Mouse (Mus musculus) hindbrain, embryonic 14.5 days (tissue): ENCODE data around the gene Larp1. TPM values are rescaled to one million over a fixed set of nuclear protein-coding genes. Genes with fewer than 3 reads are reported as not detected.

Experiments used
- ATAC-seq: fragments of 200-750 bp; cut with Nextera tagmentation; 2 replicates; pipeline ENCODE4 v1.8.0; 2017; ENCODE audit warnings: moderate number of reproducible peaks, mild to moderate bottlenecking, moderate TSS enrichment, moderate library complexity; ENCODE audit not compliant: low FRiP score
- DNase-seq: peaks from one replicate; pipeline ENCODE4 v3.0.0-alpha.2; 2015; ENCODE audit warnings: low spot score
- H3K27ac ChIP-seq: fragments of 300-500 bp; sonication (generic); 2 replicates; pipeline ENCODE4 v1.5.1; 2014; ENCODE audit warnings: mild to moderate bottlenecking, moderate library complexity
- H3K27me3 ChIP-seq: fragments of 300-500 bp; sonication (generic); 2 replicates; pipeline ENCODE4 v1.6.1; 2014; ENCODE audit warnings: mild to moderate bottlenecking, low read length, mixed read lengths; ENCODE audit not compliant: control insufficient read depth, insufficient read depth
- H3K36me3 ChIP-seq: fragments of 300-500 bp; sonication (generic); replicated peaks from 2 replicates; pipeline ENCODE4 v1.6.1; 2014; ENCODE audit not compliant: control insufficient read depth, insufficient read depth
- H3K4me1 ChIP-seq: fragments of 300-500 bp; sonication (generic); replicated peaks from 2 replicates; pipeline ENCODE4 v1.6.1; 2014; ENCODE audit warnings: antibody characterized with exemption, low read length, mixed read lengths; ENCODE audit not compliant: control insufficient read depth, insufficient read depth
- H3K4me2 ChIP-seq: fragments of 300-500 bp; sonication (generic); replicated peaks from 2 replicates; pipeline ENCODE4 v1.6.1; 2014; ENCODE audit warnings: mild to moderate bottlenecking, moderate library complexity
- H3K4me3 ChIP-seq: fragments of 300-500 bp; sonication (generic); replicated peaks from 2 replicates; pipeline ENCODE4 v1.5.1; 2014; ENCODE audit warnings: mild to moderate bottlenecking, low read length
- H3K9ac ChIP-seq: fragments of 300-500 bp; sonication (generic); 2 replicates; pipeline ENCODE4 v1.6.1; 2014
- H3K9me3 ChIP-seq: fragments of 300-500 bp; sonication (generic); 2 replicates; pipeline ENCODE4 v1.6.1; 2016; ENCODE audit warnings: low read length; ENCODE audit not compliant: control insufficient read depth
- WGBS: fragments of 180-500 bp; shearing (Covaris S2); extraction: QIAGEN DNeasy Blood & Tissue Kit; methylation state at CpG from one replicate; pipeline ENCODE4 v1.1.7; 2014; 5-methylcytosine and 5-hydroxymethylcytosine counted together
- polyA plus RNA-seq: library from polyadenylated mRNA; unstranded; fragments of >200 nt; fragmentation: Nextera tagmentation; extraction: Ambion mirVana; gene quantifications from 2 replicates; pipeline ENCODE4 v1.2.1, GENCODE M21; 2014

Larp1 gene
- polyA plus RNA-seq, 1 experiment from 2014 or later = 21.3 TPM

DNA sequence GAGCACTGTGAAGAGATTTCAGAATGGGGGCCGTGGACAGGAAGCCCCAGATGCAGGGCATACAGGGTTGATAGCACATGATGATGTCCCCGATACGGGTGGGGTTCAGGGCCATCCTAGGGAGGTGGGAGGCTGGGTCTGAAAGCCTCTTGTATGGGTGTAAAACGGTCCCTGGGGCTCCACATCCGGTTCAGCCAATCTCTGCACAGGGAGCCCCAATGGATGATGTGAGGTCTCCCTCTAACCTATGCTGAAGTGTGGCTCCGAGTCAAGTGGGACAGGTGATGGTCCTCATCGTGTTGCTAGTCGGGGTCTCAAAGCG lies 35.0 kb upstream of the Larp1 start:
- H3K9ac ChIP-seq = no peak overlapping the region
- no peaks in the 10 kb centered on the region for H3K27me3 ChIP-seq
- 73% methylated on average over 9 of the region's 9 CpGs for WGBS
- no peak overlapping the region for H3K4me2 ChIP-seq
- ATAC-seq (no peak), DNase-seq (no peak)
- H3K4me1 ChIP-seq = no peaks in the 10 kb centered on the region
- H3K9me3 ChIP-seq = no peaks in the 10 kb centered on the region
- no peaks in the 10 kb centered on the region for H3K36me3 ChIP-seq
- no peak overlapping the region for H3K27ac ChIP-seq
- no peak overlapping the region for H3K4me3 ChIP-seq

DNA sequence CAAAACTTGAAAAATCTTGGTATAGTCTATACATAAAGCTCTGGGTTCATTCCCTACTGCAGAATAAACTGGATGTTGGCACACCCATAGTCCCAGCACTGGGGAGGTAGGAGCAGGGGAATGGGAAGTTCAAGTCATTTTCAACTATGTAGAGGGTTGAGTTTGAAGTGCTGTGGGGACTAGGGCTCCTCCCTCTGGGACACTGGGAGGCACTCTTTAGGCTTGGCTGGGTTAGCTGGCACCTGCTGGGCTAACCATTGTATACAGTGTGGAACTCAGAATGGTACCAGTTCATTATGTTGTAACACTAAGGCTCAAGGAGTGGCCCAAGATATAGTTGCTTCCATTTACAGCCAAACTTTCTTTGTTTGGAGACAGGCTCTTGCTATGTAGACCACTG lies 33.0 kb upstream of the Larp1 start:
- Histone ChIP-seq H3K4me3 (no peak overlapping the region), H3K4me1 (no peaks in the 10 kb centered on the region), H3K27ac (no peak overlapping the region), H3K9me3 (no peaks in the 10 kb centered on the region), H3K36me3 (no peaks in the 10 kb centered on the region), H3K4me2 (no peak overlapping the region), H3K27me3 (no peaks in the 10 kb centered on the region), H3K9ac (no peak overlapping the region)
- ATAC-seq (no peak), DNase-seq (no peak)

DNA sequence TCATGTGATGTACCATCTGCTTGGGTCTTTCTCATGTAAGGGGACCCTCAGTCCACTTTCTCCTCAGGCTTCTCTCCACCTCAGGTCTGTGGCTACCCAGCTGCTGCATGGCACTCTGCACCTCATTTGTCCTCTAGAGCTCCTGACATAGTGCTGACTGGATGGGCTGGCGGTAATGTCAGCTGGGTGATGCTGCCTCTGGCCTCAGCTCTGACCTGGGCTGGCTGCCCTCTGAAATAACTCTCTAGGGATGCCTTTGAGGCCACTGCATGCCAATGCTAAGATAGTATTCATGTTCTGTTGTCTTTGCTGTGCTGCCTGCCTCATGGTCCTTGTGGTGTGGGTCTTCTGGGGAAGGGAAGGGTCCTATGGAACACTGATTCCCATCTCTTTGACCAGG lies 31.2 kb upstream of the Larp1 start:
- Histone ChIP-seq H3K4me3 (no peak overlapping the region), H3K9me3 (no peaks in the 10 kb centered on the region), H3K9ac (no peak overlapping the region), H3K27ac (no peak overlapping the region), H3K4me2 (no peak overlapping the region), H3K4me1 (no peaks in the 10 kb centered on the region), H3K36me3 (no peaks in the 10 kb centered on the region), H3K27me3 (no peaks in the 10 kb centered on the region)
- DNase-seq (no peak), ATAC-seq (no peak)
- 85% methylated on average over 1 of the region's 1 CpGs for WGBS

- H3K27ac ChIP-seq = no peak overlapping the region
- 88% methylated on average over 6 of the region's 6 CpGs for WGBS
- DNase-seq (no peak), ATAC-seq (no peak)
- H3K36me3 ChIP-seq = no peaks in the 10 kb centered on the region
- H3K9me3 ChIP-seq = no peaks in the 10 kb centered on the region
- no peak overlapping the region for H3K4me3 ChIP-seq
- no peaks in the 10 kb centered on the region for H3K4me1 ChIP-seq
- H3K4me2 ChIP-seq = no peak overlapping the region
- H3K27me3 ChIP-seq = no peaks in the 10 kb centered on the region
- H3K9ac ChIP-seq = no peak overlapping the region
Measured at GRCm38 (mm10) chr11:57979621-57980020, 29.2 kb upstream of the Larp1 start.

DNA sequence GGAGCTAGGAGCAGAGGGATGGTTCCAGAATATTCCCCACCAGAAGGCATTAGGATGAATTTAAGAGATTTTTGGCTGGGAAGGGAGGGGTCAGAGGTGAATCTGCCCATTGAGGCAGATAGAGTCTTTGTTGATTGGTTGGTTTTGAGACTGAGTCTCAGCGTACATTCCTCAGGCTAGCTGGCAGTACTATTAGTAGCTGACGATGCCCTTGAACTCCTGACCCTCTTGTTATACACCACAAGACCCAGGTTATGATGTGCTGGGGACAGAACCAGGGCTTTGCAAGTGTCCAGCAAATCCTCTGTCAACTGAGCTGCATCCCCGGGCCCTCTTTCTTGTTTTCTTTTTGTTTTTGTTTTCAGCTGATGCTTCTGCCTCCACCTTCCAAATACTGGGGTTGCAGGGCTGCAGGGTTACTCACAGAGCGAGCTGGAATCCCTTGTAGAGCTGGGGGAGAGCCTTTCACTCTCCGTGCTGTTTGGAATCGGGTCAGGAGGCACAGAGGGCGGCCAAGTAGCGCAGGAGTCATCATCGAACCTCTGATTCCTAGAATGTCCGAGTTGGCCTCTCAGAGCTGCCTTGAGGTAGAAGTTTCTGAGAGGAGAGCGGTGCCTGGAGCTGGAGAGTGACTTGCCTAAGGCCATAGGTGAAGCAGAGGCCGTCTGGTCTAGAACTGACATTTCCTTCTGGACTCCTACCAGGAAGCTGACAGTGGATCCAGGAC lies 27.6 kb upstream of the Larp1 start:
- ATAC-seq (no peak), DNase-seq (no peak)
- Histone ChIP-seq H3K9me3 (no peaks in the 10 kb centered on the region), H3K27ac (no peak overlapping the region), H3K36me3 (no peaks in the 10 kb centered on the region), H3K4me3 (no peak overlapping the region), H3K9ac (no peak overlapping the region), H3K4me1 (no peaks in the 10 kb centered on the region), H3K27me3 (no peaks in the 10 kb centered on the region), H3K4me2 (no peak overlapping the region)
- WGBS = 84% methylated on average over 12 of the region's 12 CpGs

- Histone ChIP-seq H3K27ac (no peak overlapping the region), H3K4me1 (no peaks in the 10 kb centered on the region), H3K4me2 (no peak overlapping the region), H3K36me3 (no peaks in the 10 kb centered on the region), H3K9me3 (no peaks in the 10 kb centered on the region), H3K9ac (no peak overlapping the region), H3K27me3 (no peaks in the 10 kb centered on the region), H3K4me3 (no peak overlapping the region)
- no peak for DNase-seq
- no peak for ATAC-seq
- WGBS = 59% methylated on average over 16 of the region's 16 CpGs
Measured at GRCm38 (mm10) chr11:57983480-57984342, 25.2 kb upstream of the Larp1 start.

GRCm38 (mm10) chr11:57984343-57984666 lies 24.6 kb upstream of the Larp1 start:
- ATAC-seq (no peak), DNase-seq (no peak)
- no peaks in the 10 kb centered on the region for H3K27me3 ChIP-seq
- no peaks in the 10 kb centered on the region for H3K9me3 ChIP-seq
- no peak overlapping the region for H3K4me2 ChIP-seq
- H3K27ac ChIP-seq = no peak overlapping the region
- no peak overlapping the region for H3K9ac ChIP-seq
- 52% methylated on average over 3 of the region's 3 CpGs for WGBS
- H3K4me1 ChIP-seq = no peaks in the 10 kb centered on the region
- no peaks in the 10 kb centered on the region for H3K36me3 ChIP-seq
- no peak overlapping the region for H3K4me3 ChIP-seq

DNA sequence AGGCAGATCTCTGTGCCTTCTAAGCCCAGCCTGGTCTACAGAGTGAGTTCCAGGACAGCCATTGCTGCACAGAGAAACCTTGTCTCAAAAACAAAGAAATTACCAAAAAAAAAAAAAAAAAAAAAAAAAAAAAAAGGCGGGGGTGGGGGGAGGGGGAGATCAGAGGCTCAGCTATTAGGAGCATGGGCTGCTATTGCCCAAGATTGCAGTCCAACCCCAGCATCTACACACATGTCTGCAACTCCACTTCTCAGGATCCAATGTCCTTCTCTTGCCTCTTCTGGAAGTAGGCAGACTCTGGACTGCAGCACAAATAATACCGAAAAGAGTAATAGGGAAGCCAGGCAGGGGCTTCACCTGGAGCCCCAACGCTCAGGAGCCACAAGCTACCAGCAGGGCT lies 23.4 kb upstream of the Larp1 start:
- 94% methylated on average over 2 of the region's 3 CpGs for WGBS
- no peak for ATAC-seq
- DNase-seq = no peak
- H3K9me3 ChIP-seq = no peaks in the 10 kb centered on the region
- H3K4me2 ChIP-seq = no peak overlapping the region
- no peak overlapping the region for H3K27ac ChIP-seq
- H3K27me3 ChIP-seq = no peaks in the 10 kb centered on the region
- no peak overlapping the region for H3K9ac ChIP-seq
- no peak overlapping the region for H3K4me3 ChIP-seq
- H3K4me1 ChIP-seq = no peaks in the 10 kb centered on the region
- H3K36me3 ChIP-seq = no peaks in the 10 kb centered on the region

GRCm38 (mm10) chr11:57986053-57986452 lies 22.8 kb upstream of the Larp1 start:
- Histone ChIP-seq H3K9ac (no peak overlapping the region), H3K4me1 (no peaks in the 10 kb centered on the region), H3K36me3 (no peaks in the 10 kb centered on the region), H3K27ac (no peak overlapping the region), H3K27me3 (no peaks in the 10 kb centered on the region), H3K4me2 (no peak overlapping the region), H3K4me3 (no peak overlapping the region), H3K9me3 (no peaks in the 10 kb centered on the region)
- ATAC-seq (no peak), DNase-seq (no peak)
- WGBS = 93% methylated on average over 6 of the region's 6 CpGs
